Mouse (Mus musculus): ENCODE measurements around the gene Pgm2l1. TPM values are rescaled to one million over a fixed set of nuclear protein-coding genes. Genes with fewer than 3 reads are reported as not detected.

The Pgm2l1 gene
- polyA plus RNA-seq, 1 experiment from 2014 or later: 8.2 TPM

GRCm38 (mm10) chr7:100298861-100299510 is 71.8 kb downstream of the Pgm2l1 start:
- Histone ChIP-seq H3K4me3 (no peak overlapping the region), H3K4me1 (peaks cover 7% of the 10 kb centered on the region; the same call in 1 of the 2 replicates), H3K4me2 (no peak overlapping the region), H3K27ac (peak overlapping the region; percentile 55; the same call in 1 of the 2 replicates), H3K9ac (no peak overlapping the region), H3K36me3 (peaks cover 44% of the 10 kb centered on the region), H3K27me3 (no peaks in the 10 kb centered on the region), H3K9me3 (no peaks in the 10 kb centered on the region)
- ATAC-seq (ENCODE audit: insufficient number of reproducible peaks, insufficient read depth, low FRiP score, low TSS enrichment, low read depth): no peak
- 58% methylated on average over 14 of the region's 14 CpGs for WGBS

- peaks cover 7% of the 10 kb centered on the region; the same call in 1 of the 2 replicates for H3K4me1 ChIP-seq
- H3K4me2 ChIP-seq: no peak overlapping the region
- H3K36me3 ChIP-seq: peaks cover 38% of the 10 kb centered on the region
- H3K27me3 ChIP-seq: no peaks in the 10 kb centered on the region
- H3K9me3 ChIP-seq: no peaks in the 10 kb centered on the region
- no peak for ATAC-seq (ENCODE audit: insufficient number of reproducible peaks, insufficient read depth, low FRiP score, low TSS enrichment, low read depth)
- no peak overlapping the region for H3K9ac ChIP-seq
- WGBS: 85% methylated on average over 3 of the region's 3 CpGs
- H3K4me3 ChIP-seq: no peak overlapping the region
- H3K27ac ChIP-seq: peak overlapping the region; percentile 81
Measured at GRCm38 (mm10) chr7:100301390-100301789, 74.2 kb downstream of the Pgm2l1 start.

GRCm38 (mm10) chr7:100302316-100302715 is 75.1 kb downstream of the Pgm2l1 start:
- peak overlapping the region; percentile 81 for H3K27ac ChIP-seq
- no peak overlapping the region for H3K4me2 ChIP-seq
- no peaks in the 10 kb centered on the region for H3K27me3 ChIP-seq
- H3K9ac ChIP-seq: no peak overlapping the region
- H3K36me3 ChIP-seq: peaks cover 33% of the 10 kb centered on the region
- WGBS: 63% methylated on average over 4 of the region's 4 CpGs
- H3K9me3 ChIP-seq: no peaks in the 10 kb centered on the region
- H3K4me1 ChIP-seq: peaks cover 7% of the 10 kb centered on the region; the same call in 1 of the 2 replicates
- no peak overlapping the region for H3K4me3 ChIP-seq
- ATAC-seq (ENCODE audit: insufficient number of reproducible peaks, insufficient read depth, low FRiP score, low TSS enrichment, low read depth): peak; percentile 62; the same call in 1 of the 2 replicates

- Histone ChIP-seq H3K4me3 (no peak overlapping the region), H3K9me3 (no peaks in the 10 kb centered on the region), H3K27ac (no peak overlapping the region), H3K4me1 (peaks cover 26% of the 10 kb centered on the region), H3K4me2 (no peak overlapping the region), H3K9ac (no peak overlapping the region), H3K27me3 (no peaks in the 10 kb centered on the region), H3K36me3 (peaks cover 12% of the 10 kb centered on the region)
- ATAC-seq (ENCODE audit: insufficient number of reproducible peaks, insufficient read depth, low FRiP score, low TSS enrichment, low read depth): no peak
- 90% methylated on average over 9 of the region's 9 CpGs for WGBS
Measured at GRCm38 (mm10) chr7:100305894-100306293, 78.7 kb downstream of the Pgm2l1 start.

GRCm38 (mm10) chr7:100307872-100308653 is 80.9 kb downstream of the Pgm2l1 start:
- ATAC-seq (ENCODE audit: insufficient number of reproducible peaks, insufficient read depth, low FRiP score, low TSS enrichment, low read depth): no peak
- no peak overlapping the region for H3K4me3 ChIP-seq

GRCm38 (mm10) chr7:100309216-100309615 is 82.0 kb downstream of the Pgm2l1 start:
- Histone ChIP-seq H3K9ac (no peak overlapping the region), H3K4me1 (peaks cover 34% of the 10 kb centered on the region), H3K36me3 (peaks cover 17% of the 10 kb centered on the region), H3K9me3 (no peaks in the 10 kb centered on the region), H3K4me2 (no peak overlapping the region), H3K4me3 (no peak overlapping the region), H3K27me3 (no peaks in the 10 kb centered on the region), H3K27ac (peak overlapping the region; percentile 86)
- no peak; the same call in 1 of the 2 replicates for ATAC-seq (ENCODE audit: insufficient number of reproducible peaks, insufficient read depth, low FRiP score, low TSS enrichment, low read depth)
- WGBS: 34% methylated on average over 1 of the region's 1 CpGs

More at GRCm38 (mm10) chr7:100307872-100308653, 80.9 kb downstream of the Pgm2l1 start:
- peak overlapping the region; percentile 86 for H3K27ac ChIP-seq
- no peak overlapping the region for H3K4me2 ChIP-seq
- no peaks in the 10 kb centered on the region for H3K27me3 ChIP-seq
- H3K9me3 ChIP-seq: no peaks in the 10 kb centered on the region
- H3K9ac ChIP-seq: 0 out of 2 replicates have a peak overlapping the region, but pooled peaks have one; percentile 3
- peaks cover 34% of the 10 kb centered on the region for H3K4me1 ChIP-seq
- 73% methylated on average over 6 of the region's 6 CpGs for WGBS
- H3K36me3 ChIP-seq: peaks cover 17% of the 10 kb centered on the region

GRCm38 (mm10) chr7:100309679-100310078 is 82.5 kb downstream of the Pgm2l1 start:
- WGBS: 38% methylated on average over 6 of the region's 6 CpGs
- Histone ChIP-seq H3K27ac (peak overlapping the region; percentile 86), H3K27me3 (no peaks in the 10 kb centered on the region), H3K4me3 (no peak overlapping the region), H3K9me3 (no peaks in the 10 kb centered on the region), H3K9ac (0 out of 2 replicates have a peak overlapping the region, but pooled peaks have one; percentile 22), H3K36me3 (peaks cover 19% of the 10 kb centered on the region), H3K4me2 (no peak overlapping the region), H3K4me1 (peaks cover 34% of the 10 kb centered on the region)
- ATAC-seq (ENCODE audit: insufficient number of reproducible peaks, insufficient read depth, low FRiP score, low TSS enrichment, low read depth): no peak

GRCm38 (mm10) chr7:100310290-100310689 is 83.1 kb downstream of the Pgm2l1 start:
- 54% methylated on average over 12 of the region's 12 CpGs for WGBS
- H3K4me2 ChIP-seq: no peak overlapping the region
- H3K9me3 ChIP-seq: no peaks in the 10 kb centered on the region
- no peak overlapping the region for H3K4me3 ChIP-seq
- peaks cover 34% of the 10 kb centered on the region for H3K4me1 ChIP-seq
- H3K27ac ChIP-seq: peak overlapping the region; percentile 86
- ATAC-seq (ENCODE audit: insufficient number of reproducible peaks, insufficient read depth, low FRiP score, low TSS enrichment, low read depth): no peak
- H3K9ac ChIP-seq: no peak overlapping the region
- H3K36me3 ChIP-seq: peaks cover 23% of the 10 kb centered on the region
- no peaks in the 10 kb centered on the region for H3K27me3 ChIP-seq

- H3K27me3 ChIP-seq: no peaks in the 10 kb centered on the region
Measured at GRCm38 (mm10) chr7:100312716-100313115, 85.5 kb downstream of the Pgm2l1 start.

GRCm38 (mm10) chr7:100316924-100317323 is 89.7 kb downstream of the Pgm2l1 start:
- no peak for ATAC-seq (ENCODE audit: insufficient number of reproducible peaks, insufficient read depth, low FRiP score, low TSS enrichment, low read depth)
- H3K4me3 ChIP-seq: no peak overlapping the region
- H3K4me1 ChIP-seq: peaks cover under 1% of the 10 kb centered on the region; the same call in 1 of the 2 replicates
- H3K27me3 ChIP-seq: no peaks in the 10 kb centered on the region
- WGBS: 86% methylated on average over 8 of the region's 8 CpGs
- H3K27ac ChIP-seq: no peak overlapping the region
- H3K36me3 ChIP-seq: peaks cover 66% of the 10 kb centered on the region
- H3K4me2 ChIP-seq: no peak overlapping the region
- no peak overlapping the region for H3K9ac ChIP-seq
- H3K9me3 ChIP-seq: no peaks in the 10 kb centered on the region

More at GRCm38 (mm10) chr7:100312716-100313115, 85.5 kb downstream of the Pgm2l1 start:
- H3K9me3 ChIP-seq: no peaks in the 10 kb centered on the region
- no peak overlapping the region for H3K4me3 ChIP-seq
- no peak overlapping the region for H3K27ac ChIP-seq
- whole genome bisulfite sequencing: 90% methylated on average over 4 of the region's 4 CpGs
- H3K4me2 ChIP-seq: no peak overlapping the region
- peaks cover 44% of the 10 kb centered on the region for H3K36me3 ChIP-seq
- peaks cover 34% of the 10 kb centered on the region for H3K4me1 ChIP-seq
- no peak overlapping the region for H3K9ac ChIP-seq
- no peak for ATAC-seq (ENCODE audit: insufficient number of reproducible peaks, insufficient read depth, low FRiP score, low TSS enrichment, low read depth)

- Histone ChIP-seq H3K4me1 (no peaks in the 10 kb centered on the region), H3K4me3 (no peak overlapping the region), H3K27ac (no peak overlapping the region), H3K9me3 (no peaks in the 10 kb centered on the region), H3K36me3 (peaks cover 62% of the 10 kb centered on the region), H3K4me2 (no peak overlapping the region), H3K9ac (no peak overlapping the region), H3K27me3 (no peaks in the 10 kb centered on the region)
- ATAC-seq (ENCODE audit: insufficient number of reproducible peaks, insufficient read depth, low FRiP score, low TSS enrichment, low read depth): no peak
- 93% methylated on average over 5 of the region's 5 CpGs for WGBS
Measured at GRCm38 (mm10) chr7:100317534-100317933, 90.3 kb downstream of the Pgm2l1 start.

All from embryonic facial prominence, embryonic 13.5 days (tissue).